Mouse (Mus musculus) layer of hippocampus, postnatal 36 days (tissue): Measurements from ENCODE around the gene Pik3ap1. TPM values are rescaled to one million over a fixed set of nuclear protein-coding genes. Genes with fewer than 3 reads are reported as not detected.

Experiments used
- DNase-seq, 2 experiments: peaks; one replicate each; pipeline ENCODE4 v3.0.0; 2022
- total RNA-seq, 2 experiments: library from RNA; stranded (reverse); gene quantifications; 2 replicates each; pipeline ENCODE4 v1.2.3; 2021

The Pik3ap1 gene
- total RNA-seq, 2 experiments from 2014 or later = 1.9 to 2.3 TPM

DNA sequence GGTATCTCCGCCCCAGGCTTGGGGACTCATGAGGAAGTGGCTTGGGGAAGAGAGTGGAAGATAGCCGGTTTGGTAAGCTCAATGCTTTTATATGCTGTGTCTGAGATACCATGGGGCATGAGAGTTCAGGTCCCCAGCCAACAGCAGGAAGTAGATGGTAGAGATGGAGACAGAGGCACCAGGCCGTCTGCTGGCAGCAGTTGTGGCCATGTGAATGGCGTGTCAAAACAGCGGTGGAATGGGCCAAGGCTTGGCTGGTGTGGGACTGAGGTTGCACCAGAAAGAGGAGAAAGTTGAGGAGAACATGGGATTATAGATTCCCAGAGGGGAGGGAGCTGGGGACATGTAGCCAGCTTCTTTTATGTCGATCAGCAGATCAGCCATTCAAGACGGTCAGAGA is 106.3 kb downstream of the Pik3ap1 start:
- no peak for DNase-seq

- DNase-seq = no peak
Measured at GRCm38 (mm10) chr19:41275588-41275987, 109.3 kb downstream of the Pik3ap1 start.

GRCm38 (mm10) chr19:41270906-41271305 is 114.0 kb downstream of the Pik3ap1 start:
- DNase-seq = no peak

- DNase-seq = peak in 1 of 2 experiments; percentile 10
Measured at GRCm38 (mm10) chr19:41270151-41270727, 114.7 kb downstream of the Pik3ap1 start.

- no peak for DNase-seq
Measured at GRCm38 (mm10) chr19:41266251-41266901, 118.5 kb downstream of the Pik3ap1 start.

- DNase-seq = peak in 1 of 2 experiments; percentile 10
Measured at GRCm38 (mm10) chr19:41264331-41264799, 120.5 kb downstream of the Pik3ap1 start.

GRCm38 (mm10) chr19:41263630-41264295 is 121.1 kb downstream of the Pik3ap1 start, which contains the start of gene Tm9sf3:
Tm9sf3 (minus strand) TSS chr19:41263997.
- peak; percentile 88 to 89 for DNase-seq

DNA sequence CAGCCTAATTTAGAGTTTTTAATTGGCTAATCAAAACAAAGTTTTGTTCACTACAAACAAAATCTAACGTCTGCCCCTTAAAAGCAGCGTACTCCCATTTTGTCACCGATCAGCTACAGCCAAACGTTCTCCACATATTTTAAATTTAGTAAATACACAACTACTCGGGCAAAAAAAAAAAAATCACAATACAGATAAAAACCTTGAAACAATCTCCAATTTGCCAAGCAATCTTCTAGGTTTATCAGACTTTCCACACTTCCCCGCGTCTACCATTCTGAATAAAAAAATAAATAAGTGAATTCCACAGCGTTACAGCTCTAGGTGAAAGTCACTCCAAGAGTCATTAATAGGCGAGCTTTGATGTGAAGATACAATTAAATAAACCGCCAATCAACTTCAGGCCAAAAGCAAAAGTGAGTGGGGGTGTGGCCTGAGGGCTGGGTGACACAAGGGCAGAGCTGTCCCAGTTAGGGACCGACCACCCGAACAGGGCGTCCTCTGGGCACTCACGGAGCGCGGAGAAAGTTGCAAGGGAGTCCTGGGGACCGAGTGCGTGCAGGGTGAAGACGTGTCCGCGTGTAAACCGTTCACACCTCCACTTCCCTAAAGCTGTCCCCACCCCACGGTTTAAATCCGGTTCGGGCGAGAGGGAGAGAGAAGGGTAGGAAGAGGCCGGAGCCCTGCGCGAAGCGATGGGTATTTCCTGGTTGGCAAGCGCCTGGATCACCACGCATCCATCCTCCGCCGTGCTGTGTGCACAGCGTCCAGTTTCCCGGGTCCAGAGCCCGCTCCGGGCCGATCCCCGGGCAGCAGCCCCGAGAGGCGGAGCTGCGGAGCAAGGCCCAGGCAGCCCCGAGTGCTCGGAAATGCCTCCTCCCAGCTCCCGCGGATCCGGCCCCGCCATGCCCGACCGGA is 121.9 kb downstream of the Pik3ap1 start:
- DNase-seq = peak; percentile 67 to 71

DNA sequence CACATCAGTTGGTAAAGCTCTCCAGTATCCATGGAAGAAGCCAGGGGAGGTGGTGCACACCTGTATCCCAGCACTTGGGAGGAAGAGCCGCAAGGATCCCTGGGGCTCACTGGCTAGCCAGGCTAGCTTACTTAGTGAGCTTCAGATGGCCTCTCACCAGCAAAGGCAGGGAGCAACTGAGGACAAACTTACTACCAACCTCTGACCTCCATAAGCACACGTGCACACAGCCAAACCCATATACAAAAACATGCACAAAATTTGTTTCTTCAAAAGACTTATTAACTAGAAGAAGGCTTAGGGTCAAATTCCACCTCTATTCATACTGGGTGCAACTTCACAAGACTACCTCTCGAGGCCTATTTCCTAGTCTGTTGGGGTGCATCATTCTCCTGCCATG is 124.2 kb downstream of the Pik3ap1 start:
- DNase-seq = no peak

- DNase-seq = no peak
Measured at GRCm38 (mm10) chr19:41259256-41259655, 125.6 kb downstream of the Pik3ap1 start.

- no peak for DNase-seq
Measured at GRCm38 (mm10) chr19:41258707-41259106, 126.2 kb downstream of the Pik3ap1 start.

DNA sequence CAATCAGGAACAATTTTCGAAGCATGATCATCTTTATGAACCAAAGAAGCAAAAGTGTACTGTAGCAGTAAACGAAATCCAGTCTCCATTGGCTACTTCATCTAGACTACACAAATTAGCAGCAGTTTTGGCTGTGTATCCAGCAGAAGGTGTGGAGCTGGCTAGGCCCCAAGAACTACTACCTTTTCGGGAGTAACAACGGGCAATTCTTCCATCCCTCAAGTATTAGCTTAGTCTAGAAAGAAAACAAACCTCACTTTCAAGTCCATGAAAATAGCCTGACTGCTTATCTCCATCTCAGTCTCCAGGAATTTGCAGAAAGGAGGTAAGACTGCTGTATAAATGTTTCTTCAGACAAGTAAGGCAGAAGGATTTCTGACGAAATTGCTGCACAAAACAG is 130.3 kb downstream of the Pik3ap1 start:
- DNase-seq = no peak

- DNase-seq = no peak
Measured at GRCm38 (mm10) chr19:41248968-41249367, 135.9 kb downstream of the Pik3ap1 start.

DNA sequence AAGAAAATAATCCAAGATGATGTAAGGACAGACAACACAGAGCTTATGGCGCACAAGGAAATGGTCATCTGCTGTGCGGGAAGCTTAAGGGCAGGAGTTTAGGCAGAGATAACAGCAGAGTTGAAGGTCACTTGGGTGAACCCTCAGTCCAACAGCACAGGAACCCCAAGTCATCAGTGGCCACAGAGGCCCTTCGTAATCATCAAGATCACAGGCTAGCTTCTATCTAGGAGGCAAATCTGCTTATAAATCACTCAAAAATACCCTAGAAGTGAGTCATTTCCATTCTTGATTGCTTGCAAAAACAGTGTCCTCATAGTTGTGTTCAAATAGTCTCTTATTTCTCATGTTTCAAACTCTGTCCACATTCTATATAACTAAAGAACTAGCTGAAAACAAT is 136.6 kb downstream of the Pik3ap1 start:
- no peak for DNase-seq

DNA sequence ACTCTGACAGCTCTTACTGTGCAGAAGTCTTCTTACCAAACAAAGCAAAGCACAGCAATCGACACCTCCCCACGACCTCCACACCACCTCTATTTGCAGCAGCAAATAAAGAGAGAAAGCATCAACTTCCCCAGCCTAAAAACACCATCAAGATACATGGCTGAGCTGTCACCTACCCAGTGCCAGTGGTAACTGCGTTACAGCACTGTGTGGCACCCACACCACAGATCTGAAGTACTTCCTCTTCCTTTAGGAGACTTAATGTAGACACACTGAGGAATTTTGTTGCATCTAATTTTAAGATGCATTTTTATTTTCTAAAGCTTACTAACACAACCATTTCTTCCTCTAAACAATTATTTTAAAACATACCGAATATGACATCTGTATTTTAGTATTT is 138.6 kb downstream of the Pik3ap1 start:
- no peak for DNase-seq

GRCm38 (mm10) chr19:41244581-41244980 is 140.3 kb downstream of the Pik3ap1 start:
- peak; percentile 11 to 34 for DNase-seq

DNA sequence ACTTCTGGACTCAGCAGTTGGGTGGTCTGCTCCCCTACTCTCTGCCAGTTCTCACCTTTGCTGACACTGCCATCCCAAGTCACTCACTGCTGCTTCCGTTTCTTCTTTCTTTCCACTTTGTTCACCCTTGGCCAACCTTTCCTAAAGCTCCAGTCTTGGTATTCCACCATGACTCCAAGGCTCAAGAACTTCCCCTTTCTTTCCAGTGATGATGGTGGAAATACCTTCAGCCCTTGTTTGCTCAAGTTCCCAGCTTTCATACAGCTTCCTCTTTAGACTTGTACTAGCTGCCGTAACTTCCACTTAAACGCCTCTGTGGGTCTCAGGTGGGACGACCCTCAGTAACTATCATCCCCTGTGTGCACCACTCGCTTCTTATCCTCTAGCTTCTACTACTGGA is 142.9 kb downstream of the Pik3ap1 start:
- DNase-seq = no peak

GRCm38 (mm10) chr19:41233698-41234097 is 151.2 kb downstream of the Pik3ap1 start:
- no peak for DNase-seq
